Mouse (Mus musculus) lung, postnatal 0 days (tissue): Measurements from ENCODE around the gene Tmem50b. TPM values are rescaled to one million over a fixed set of nuclear protein-coding genes. Genes with fewer than 3 reads are reported as not detected.

Experiments used
- ATAC-seq: fragments of 200-750 bp; cut with Nextera tagmentation; 2 replicates; pipeline ENCODE4 v1.8.0; 2017; ENCODE audit warnings: moderate library complexity
- DNase-seq: peaks from one replicate; pipeline ENCODE4 v3.0.0-alpha.2; 2016; ENCODE audit warnings: low spot score
- H3K27ac ChIP-seq: fragments of 300-500 bp; sonication (generic); 2 replicates; pipeline ENCODE4 v1.5.1; 2014; ENCODE audit warnings: antibody characterized with exemption, mild to moderate bottlenecking, low read length, mixed read lengths
- H3K27me3 ChIP-seq: fragments of 300-500 bp; sonication (generic); replicated peaks from 2 replicates; pipeline ENCODE4 v1.6.1; 2014; ENCODE audit warnings: low read length, mixed read lengths; ENCODE audit not compliant: insufficient read depth
- H3K36me3 ChIP-seq: fragments of 300-500 bp; sonication (generic); 2 replicates; pipeline ENCODE4 v1.6.1; 2014; ENCODE audit warnings: low read length, mixed read lengths; ENCODE audit not compliant: insufficient read depth
- H3K4me1 ChIP-seq: fragments of 300-500 bp; sonication (generic); 2 replicates; pipeline ENCODE4 v1.6.1; 2014; ENCODE audit warnings: antibody characterized with exemption, low read depth, low read length, mixed read lengths; ENCODE audit not compliant: insufficient read depth
- H3K4me2 ChIP-seq: fragments of 300-500 bp; sonication (generic); replicated peaks from 2 replicates; pipeline ENCODE4 v1.6.1; 2014; ENCODE audit warnings: low read depth, mild to moderate bottlenecking, low read length, moderate library complexity, mixed read lengths
- H3K4me3 ChIP-seq: fragments of 300-500 bp; sonication (generic); 2 replicates; pipeline ENCODE4 v1.5.1; 2014; ENCODE audit warnings: low read depth, low read length
- H3K9ac ChIP-seq: fragments of 300-500 bp; sonication (generic); replicated peaks from 2 replicates; pipeline ENCODE4 v1.6.1; 2014; ENCODE audit warnings: low read depth, mild to moderate bottlenecking
- H3K9me3 ChIP-seq: fragments of 300-500 bp; sonication (generic); 2 replicates; pipeline ENCODE4 v1.6.1; 2016; ENCODE audit warnings: low read length, mixed read lengths
- CTCF ChIP-seq: IDR thresholded peaks from 2 replicates; pipeline ENCODE4 v1.5.1; 2016; ENCODE audit warnings: antibody characterized with exemption, mild to moderate bottlenecking
- EP300 ChIP-seq: IDR thresholded peaks from 2 replicates; pipeline ENCODE4 v1.6.1; 2016; ENCODE audit warnings: antibody characterized with exemption, mild to moderate bottlenecking, control low read depth
- whole genome bisulfite sequencing: fragments of 180-500 bp; shearing (Covaris S2); extraction: QIAGEN DNeasy Blood & Tissue Kit; methylation state at CpG from one replicate; pipeline ENCODE4 v1.1.7; 2014; 5-methylcytosine and 5-hydroxymethylcytosine counted together
- polyA plus RNA-seq: library from polyadenylated mRNA; unstranded; fragments of >200 nt; fragmentation: Nextera tagmentation; extraction: Ambion mirVana; gene quantifications from 2 replicates; pipeline ENCODE4 v1.2.1, GENCODE M21; 2015

Gene Tmem50b
- polyA plus RNA-seq, 1 experiment from 2014 or later, result 160 TPM

GRCm38 (mm10) chr16:91582307-91582706 is 15.3 kb downstream of the Tmem50b start:
- TF ChIP-seq CTCF (peak; percentile 71), EP300 (no peak)
- Histone ChIP-seq H3K9ac (no peak overlapping the region), H3K27ac (no peak overlapping the region), H3K4me2 (no peak overlapping the region), H3K4me3 (no peak overlapping the region), H3K27me3 (no peaks in the 10 kb centered on the region), H3K9me3 (no peaks in the 10 kb centered on the region), H3K4me1 (no peaks in the 10 kb centered on the region), H3K36me3 (peaks cover under 1% of the 10 kb centered on the region; the same call in 1 of the 2 replicates)
- no peak for ATAC-seq
- peak; percentile 30 for DNase-seq
- WGBS, result 71% methylated on average over 2 of the region's 2 CpGs

DNA sequence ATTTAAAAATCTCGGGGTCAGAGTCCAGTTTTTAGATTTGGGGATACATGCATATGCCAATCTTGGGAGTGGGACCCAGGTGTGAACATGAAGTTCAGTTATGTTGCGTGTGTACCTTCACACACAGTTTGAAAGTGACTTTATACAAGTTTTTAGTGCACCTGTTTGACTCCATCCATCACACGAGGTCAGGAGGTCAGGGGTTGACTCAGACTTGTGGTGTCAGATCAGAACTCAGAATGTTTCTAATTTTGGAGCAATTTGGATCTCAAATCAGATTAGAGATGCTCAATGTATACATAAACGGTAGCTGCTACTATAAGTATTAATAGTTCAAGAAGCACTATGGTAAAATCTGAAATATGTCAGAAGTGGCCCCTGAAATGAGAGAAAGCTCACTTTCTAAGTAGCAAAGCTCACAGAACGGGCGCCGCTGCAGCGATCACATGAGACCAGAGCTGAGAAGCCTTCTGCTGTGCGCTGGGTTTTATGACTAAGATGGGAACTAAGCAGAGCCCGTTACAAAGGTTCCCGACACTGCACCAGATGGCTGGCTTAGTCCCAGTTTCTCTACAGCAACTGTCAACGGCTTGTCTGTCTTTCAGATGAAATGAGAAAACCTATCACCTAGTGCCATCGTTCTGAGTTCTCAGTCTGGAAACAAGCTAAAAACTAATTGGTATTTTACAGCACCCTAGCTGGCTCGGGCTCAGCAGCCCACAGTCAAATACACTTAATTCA is 18.4 kb downstream of the Tmem50b start:
- no peak overlapping the region for H3K9ac ChIP-seq
- no peak for DNase-seq
- no peak for TF ChIP-seq EP300
- no peak for TF ChIP-seq CTCF
- H3K36me3 ChIP-seq, result peaks cover 16% of the 10 kb centered on the region; the same call in 1 of the 2 replicates
- ATAC-seq, result no peak
- H3K4me3 ChIP-seq, result no peak overlapping the region
- 80% methylated on average over 14 of the region's 14 CpGs for WGBS
- H3K27me3 ChIP-seq, result no peaks in the 10 kb centered on the region
- H3K4me2 ChIP-seq, result no peak overlapping the region
- no peak overlapping the region for H3K27ac ChIP-seq
- H3K9me3 ChIP-seq, result no peaks in the 10 kb centered on the region
- H3K4me1 ChIP-seq, result no peaks in the 10 kb centered on the region

DNA sequence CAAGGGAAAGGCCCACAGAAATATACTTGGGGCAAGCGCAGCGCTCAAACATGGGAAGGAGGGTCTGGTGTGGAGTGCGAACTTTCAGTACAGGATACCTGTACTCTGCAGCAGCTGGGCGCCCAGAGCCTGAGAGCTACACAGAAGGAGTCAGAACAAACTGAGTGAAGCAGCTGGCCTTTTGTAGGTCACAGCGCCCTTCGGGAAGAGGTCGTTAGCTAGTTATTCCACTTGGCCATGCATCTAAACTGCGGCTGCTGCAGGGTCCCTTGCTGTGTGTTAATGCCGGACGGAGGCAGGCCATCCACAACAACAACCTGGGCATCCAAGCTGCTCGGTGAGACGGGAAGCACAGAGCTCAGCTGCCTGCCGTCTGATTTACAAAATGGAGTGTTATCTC is 22.4 kb downstream of the Tmem50b start:
- H3K9ac ChIP-seq, result no peak overlapping the region
- no peaks in the 10 kb centered on the region for H3K4me1 ChIP-seq
- DNase-seq (no peak), ATAC-seq (no peak)
- peaks cover 16% of the 10 kb centered on the region; the same call in 1 of the 2 replicates for H3K36me3 ChIP-seq
- no peaks in the 10 kb centered on the region for H3K27me3 ChIP-seq
- 72% methylated on average over 13 of the region's 13 CpGs for WGBS
- no peak overlapping the region for H3K4me2 ChIP-seq
- H3K27ac ChIP-seq, result no peak overlapping the region
- no peak overlapping the region for H3K4me3 ChIP-seq
- H3K9me3 ChIP-seq, result no peaks in the 10 kb centered on the region
- TF ChIP-seq EP300, result no peak
- no peak for TF ChIP-seq CTCF

DNA sequence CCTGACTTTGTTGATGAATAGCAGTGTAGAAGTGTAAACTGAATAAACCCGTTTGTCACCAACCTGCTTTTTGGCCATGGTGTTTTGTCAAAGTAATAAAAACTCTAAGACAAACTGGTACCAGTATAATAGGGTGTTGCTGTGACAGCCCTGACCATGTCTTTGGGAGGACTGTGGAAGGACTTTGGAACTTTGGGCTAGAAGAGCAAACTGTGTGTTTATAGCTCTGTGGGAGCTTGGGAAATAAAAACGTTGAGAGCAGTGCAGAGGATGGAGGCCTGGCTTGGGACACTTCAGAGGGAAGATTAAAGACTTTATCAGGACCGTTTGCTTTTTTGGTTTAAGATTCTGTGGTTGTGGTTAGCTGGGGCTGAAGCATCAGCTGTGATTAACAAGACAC is 26.5 kb downstream of the Tmem50b start:
- Histone ChIP-seq H3K4me1 (no peaks in the 10 kb centered on the region), H3K36me3 (peaks cover 6% of the 10 kb centered on the region; the same call in 1 of the 2 replicates), H3K4me2 (no peak overlapping the region), H3K27ac (no peak overlapping the region), H3K9ac (no peak overlapping the region), H3K4me3 (no peak overlapping the region), H3K9me3 (no peaks in the 10 kb centered on the region), H3K27me3 (no peaks in the 10 kb centered on the region)
- WGBS, result 37% methylated on average over 3 of the region's 3 CpGs
- ATAC-seq (no peak), DNase-seq (no peak)
- TF ChIP-seq EP300, result no peak
- TF ChIP-seq CTCF, result no peak

GRCm38 (mm10) chr16:91568960-91569359 is 28.6 kb downstream of the Tmem50b start:
- Histone ChIP-seq H3K27ac (no peak overlapping the region), H3K4me1 (no peaks in the 10 kb centered on the region), H3K27me3 (no peaks in the 10 kb centered on the region), H3K9ac (no peak overlapping the region), H3K4me3 (no peak overlapping the region), H3K9me3 (no peaks in the 10 kb centered on the region), H3K36me3 (no peaks in the 10 kb centered on the region), H3K4me2 (no peak overlapping the region)
- DNase-seq (peak; percentile 27), ATAC-seq (peak; percentile 62)
- TF ChIP-seq CTCF (no peak), EP300 (no peak)
- 78% methylated on average over 10 of the region's 10 CpGs for WGBS

DNA sequence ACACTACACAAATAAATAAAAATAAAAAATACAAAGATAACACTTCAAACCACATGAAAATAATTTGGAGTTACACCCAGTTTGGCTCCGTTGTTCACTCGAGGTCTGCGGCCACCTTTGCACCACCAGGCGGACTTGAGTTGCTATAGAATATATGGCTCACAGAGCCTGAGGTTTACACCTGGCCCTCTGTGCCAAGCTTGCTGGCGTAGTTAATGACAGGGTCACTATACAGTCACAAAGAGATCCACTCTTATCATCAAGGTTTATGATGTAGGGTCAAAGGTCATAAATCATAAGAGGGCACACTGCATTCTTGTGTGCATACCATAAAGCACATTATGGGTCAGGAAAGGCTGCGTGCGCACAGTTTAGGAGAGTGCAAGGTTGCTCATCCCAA is 31.6 kb downstream of the Tmem50b start:
- Histone ChIP-seq H3K9me3 (no peaks in the 10 kb centered on the region), H3K36me3 (peaks cover 16% of the 10 kb centered on the region), H3K4me2 (no peak overlapping the region), H3K4me1 (no peaks in the 10 kb centered on the region), H3K27me3 (no peaks in the 10 kb centered on the region), H3K9ac (no peak overlapping the region), H3K27ac (no peak overlapping the region), H3K4me3 (no peak overlapping the region)
- DNase-seq (no peak), ATAC-seq (no peak)
- 80% methylated on average over 7 of the region's 7 CpGs for WGBS
- TF ChIP-seq EP300, result no peak
- TF ChIP-seq CTCF, result no peak
